Mouse (Mus musculus): ENCODE results near the gene Gsdme. TPM values are rescaled to one million over a fixed set of nuclear protein-coding genes. Genes with fewer than 3 reads are reported as not detected.

Gsdme gene
- polyA plus RNA-seq, 1 experiment from 2014 or later = 25.6 TPM

GRCm38 (mm10) chr6:50215373-50215745, 48.3 kb downstream of the Gsdme start:
- Histone ChIP-seq H3K36me3 (ENCODE audit: control insufficient read depth, insufficient read depth) (peaks cover under 1% of the 10 kb centered on the region; the same call in 1 of the 2 replicates), H3K27me3 (replicated peaks; ENCODE audit: control insufficient read depth, insufficient read depth, low read length) (no peaks in the 10 kb centered on the region), H3K9me3 (ENCODE audit: control insufficient read depth) (no peaks in the 10 kb centered on the region), H3K9ac (ENCODE audit: low read depth, low read length) (no peak overlapping the region), H3K4me2 (replicated peaks; ENCODE audit: low read depth) (no peak overlapping the region), H3K4me3 (ENCODE audit: low read depth, low read length) (no peak overlapping the region), H3K4me1 (replicated peaks; ENCODE audit: control insufficient read depth, insufficient read depth, low read length) (no peaks in the 10 kb centered on the region), H3K27ac (ENCODE audit: low read depth, low read length) (no peak overlapping the region)
- ATAC-seq = no peak
- no peak for TF ChIP-seq CTCF (IDR thresholded peaks at IDR 0.05; ENCODE audit: low read depth)
- WGBS = 82% methylated on average over 2 of the region's 2 CpGs

- 34% methylated on average over 2 of the region's 2 CpGs for WGBS
- no peak for ATAC-seq
- Histone ChIP-seq H3K9ac (ENCODE audit: low read depth, low read length) (no peak overlapping the region), H3K4me1 (replicated peaks; ENCODE audit: control insufficient read depth, insufficient read depth, low read length) (no peaks in the 10 kb centered on the region), H3K4me3 (ENCODE audit: low read depth, low read length) (no peak overlapping the region), H3K4me2 (replicated peaks; ENCODE audit: low read depth) (no peak overlapping the region), H3K27me3 (replicated peaks; ENCODE audit: control insufficient read depth, insufficient read depth, low read length) (no peaks in the 10 kb centered on the region), H3K36me3 (ENCODE audit: control insufficient read depth, insufficient read depth) (no peaks in the 10 kb centered on the region; the same call in 1 of the 2 replicates), H3K27ac (ENCODE audit: low read depth, low read length) (no peak overlapping the region), H3K9me3 (ENCODE audit: control insufficient read depth) (no peaks in the 10 kb centered on the region)
- no peak for TF ChIP-seq CTCF (IDR thresholded peaks at IDR 0.05; ENCODE audit: low read depth)
Observed at GRCm38 (mm10) chr6:50214711-50215372, 48.8 kb downstream of the Gsdme start.

DNA sequence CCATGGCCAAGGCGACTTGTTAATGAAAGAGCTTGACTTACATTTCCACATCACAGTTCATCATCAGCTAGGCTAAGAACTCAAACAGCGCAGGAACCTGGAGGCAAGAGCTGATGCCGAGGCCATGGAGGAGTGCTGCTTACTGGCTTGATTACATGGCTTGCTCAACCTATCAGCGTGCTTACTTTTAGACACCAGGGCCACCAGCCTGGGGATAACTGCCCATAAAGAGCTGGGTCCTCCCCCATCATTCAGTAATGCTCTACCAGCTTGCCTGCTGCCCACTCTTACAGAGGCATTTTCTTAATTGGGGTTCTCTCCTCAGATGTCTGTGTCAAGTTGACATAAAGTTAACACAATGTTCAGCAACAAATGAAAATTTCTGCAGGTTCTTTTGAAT, 58.6 kb downstream of the Gsdme start:
- Histone ChIP-seq H3K4me1 (replicated peaks; ENCODE audit: control insufficient read depth, insufficient read depth, low read length) (no peaks in the 10 kb centered on the region), H3K9ac (ENCODE audit: low read depth, low read length) (no peak overlapping the region), H3K4me2 (replicated peaks; ENCODE audit: low read depth) (no peak overlapping the region), H3K9me3 (ENCODE audit: control insufficient read depth) (no peaks in the 10 kb centered on the region), H3K27ac (ENCODE audit: low read depth, low read length) (no peak overlapping the region), H3K4me3 (ENCODE audit: low read depth, low read length) (no peak overlapping the region), H3K36me3 (ENCODE audit: control insufficient read depth, insufficient read depth) (no peaks in the 10 kb centered on the region), H3K27me3 (replicated peaks; ENCODE audit: control insufficient read depth, insufficient read depth, low read length) (no peaks in the 10 kb centered on the region)
- no peak for TF ChIP-seq CTCF (IDR thresholded peaks at IDR 0.05; ENCODE audit: low read depth)
- WGBS = 89% methylated on average over 4 of the region's 4 CpGs
- no peak for ATAC-seq

GRCm38 (mm10) chr6:50204356-50204755, 59.3 kb downstream of the Gsdme start:
- Histone ChIP-seq H3K36me3 (ENCODE audit: control insufficient read depth, insufficient read depth) (no peaks in the 10 kb centered on the region), H3K4me2 (replicated peaks; ENCODE audit: low read depth) (no peak overlapping the region), H3K27ac (ENCODE audit: low read depth, low read length) (no peak overlapping the region), H3K27me3 (replicated peaks; ENCODE audit: control insufficient read depth, insufficient read depth, low read length) (no peaks in the 10 kb centered on the region), H3K9ac (ENCODE audit: low read depth, low read length) (no peak overlapping the region), H3K9me3 (ENCODE audit: control insufficient read depth) (no peaks in the 10 kb centered on the region), H3K4me3 (ENCODE audit: low read depth, low read length) (no peak overlapping the region), H3K4me1 (replicated peaks; ENCODE audit: control insufficient read depth, insufficient read depth, low read length) (no peaks in the 10 kb centered on the region)
- TF ChIP-seq CTCF (IDR thresholded peaks at IDR 0.05; ENCODE audit: low read depth) = no peak
- WGBS = 91% methylated on average over 4 of the region's 4 CpGs
- no peak for ATAC-seq

DNA sequence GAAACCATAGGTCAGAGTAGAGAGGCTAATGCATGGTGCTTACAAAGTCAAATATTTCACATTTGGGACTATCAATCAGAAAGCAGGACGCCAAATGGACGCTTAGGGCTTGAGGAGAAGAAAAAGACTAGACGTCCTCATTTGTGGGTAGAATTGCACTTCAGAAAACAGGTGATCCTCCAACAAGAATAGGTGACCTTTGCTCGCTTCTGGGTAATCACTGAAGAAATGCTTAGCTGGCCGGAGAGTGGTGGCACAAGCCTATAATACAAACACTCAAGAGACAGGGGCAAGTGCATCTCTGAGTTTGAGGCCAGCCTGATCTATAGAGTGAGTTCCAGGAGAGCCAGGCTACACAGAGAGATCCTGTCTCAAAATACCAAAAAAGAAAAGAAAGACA, 69.8 kb downstream of the Gsdme start:
- no peak for ATAC-seq
- Histone ChIP-seq H3K4me2 (replicated peaks; ENCODE audit: low read depth) (no peak overlapping the region), H3K9ac (ENCODE audit: low read depth, low read length) (no peak overlapping the region), H3K27me3 (replicated peaks; ENCODE audit: control insufficient read depth, insufficient read depth, low read length) (no peaks in the 10 kb centered on the region), H3K36me3 (ENCODE audit: control insufficient read depth, insufficient read depth) (peaks cover 6% of the 10 kb centered on the region; the same call in 1 of the 2 replicates), H3K27ac (ENCODE audit: low read depth, low read length) (no peak overlapping the region), H3K4me1 (replicated peaks; ENCODE audit: control insufficient read depth, insufficient read depth, low read length) (no peaks in the 10 kb centered on the region), H3K9me3 (ENCODE audit: control insufficient read depth) (no peaks in the 10 kb centered on the region), H3K4me3 (ENCODE audit: low read depth, low read length) (no peak overlapping the region)
- TF ChIP-seq CTCF (IDR thresholded peaks at IDR 0.05; ENCODE audit: low read depth) = no peak
- 59% methylated on average over 5 of the region's 5 CpGs for WGBS

GRCm38 (mm10) chr6:50192822-50193221, 70.8 kb downstream of the Gsdme start:
- Histone ChIP-seq H3K9ac (ENCODE audit: low read depth, low read length) (no peak overlapping the region), H3K4me1 (replicated peaks; ENCODE audit: control insufficient read depth, insufficient read depth, low read length) (no peaks in the 10 kb centered on the region), H3K4me3 (ENCODE audit: low read depth, low read length) (no peak overlapping the region), H3K4me2 (replicated peaks; ENCODE audit: low read depth) (no peak overlapping the region), H3K27ac (ENCODE audit: low read depth, low read length) (no peak overlapping the region), H3K9me3 (ENCODE audit: control insufficient read depth) (no peaks in the 10 kb centered on the region), H3K27me3 (replicated peaks; ENCODE audit: control insufficient read depth, insufficient read depth, low read length) (no peaks in the 10 kb centered on the region), H3K36me3 (ENCODE audit: control insufficient read depth, insufficient read depth) (peaks cover 6% of the 10 kb centered on the region; the same call in 1 of the 2 replicates)
- no peak for ATAC-seq
- TF ChIP-seq CTCF (IDR thresholded peaks at IDR 0.05; ENCODE audit: low read depth) = no peak
- WGBS = 82% methylated on average over 3 of the region's 3 CpGs
